Mouse (Mus musculus) layer of hippocampus, adult 11-12 months (tissue): ENCODE results near the gene Dse.
"Not testable (repeated sequence)": the region's sequence is repeated elsewhere in the genome, so short reads cannot be mapped to it uniquely, and the experiment has no call there.

Experiments used
- DNase-seq: peaks from one replicate; pipeline ENCODE4 v3.0.0; 2022; ENCODE audit warnings: low spot score

Gene Dse

DNA sequence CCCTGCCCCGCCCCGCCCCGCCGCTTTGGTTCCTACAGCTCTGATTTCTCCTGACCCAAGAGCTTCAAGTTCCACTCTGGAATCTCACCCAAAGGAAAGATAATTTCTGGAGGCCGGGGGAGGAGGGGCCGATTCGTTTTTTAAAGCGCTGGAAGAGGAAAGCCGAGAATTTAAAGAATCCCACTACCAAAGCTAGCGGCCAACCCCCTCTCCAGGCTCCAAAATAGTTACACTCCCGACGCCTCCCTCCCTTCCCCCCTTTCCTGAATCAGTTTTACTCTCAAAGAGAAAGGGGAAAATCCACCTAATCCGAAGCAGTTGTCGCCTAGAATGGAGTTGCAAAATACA, at the start of gene Dse:
TSS of gene Dse (minus strand) at position 213 of the 348 bp plus-strand sequence.
- no peak for DNase-seq

DNA sequence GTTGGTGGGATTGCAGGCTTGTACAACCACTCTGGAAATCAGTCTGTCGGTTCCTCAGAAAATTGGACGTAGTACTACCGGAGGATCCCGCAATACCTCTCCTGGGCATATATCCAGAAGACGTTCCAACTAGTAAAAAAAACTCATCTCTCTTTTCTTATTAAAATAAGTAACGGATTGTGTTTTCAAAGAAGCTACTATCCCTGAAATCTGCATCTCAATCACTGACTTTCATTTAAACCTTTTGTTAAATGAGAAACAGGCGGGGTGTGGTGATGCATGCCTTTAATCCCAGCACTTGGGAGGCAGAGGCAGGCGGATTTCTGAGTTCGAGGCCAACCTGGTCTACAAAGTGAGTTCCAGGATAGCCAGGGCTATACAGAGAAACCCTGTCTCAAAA, 45.3 kb upstream of the Dse start:
- not testable (repeated sequence) for DNase-seq

DNA sequence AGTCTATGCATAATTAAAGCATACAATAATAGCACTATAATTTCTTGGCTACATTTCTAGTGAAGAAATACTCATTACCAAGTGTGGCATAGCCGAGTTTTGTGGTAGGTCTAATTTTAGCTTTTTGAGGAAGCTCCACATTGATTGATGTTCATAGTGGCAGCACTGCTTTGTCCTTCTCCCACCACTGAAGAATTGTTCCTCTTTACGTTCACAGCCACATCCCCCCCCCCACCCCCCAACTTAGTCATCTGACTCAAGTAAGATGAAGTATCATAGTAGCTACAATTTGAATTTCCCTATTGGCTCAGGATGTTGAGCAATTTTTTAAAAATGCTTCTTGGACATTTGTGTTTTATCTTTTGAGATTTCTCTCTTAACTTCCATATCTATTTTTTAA, 42.1 kb upstream of the Dse start:
- no peak for DNase-seq

DNA sequence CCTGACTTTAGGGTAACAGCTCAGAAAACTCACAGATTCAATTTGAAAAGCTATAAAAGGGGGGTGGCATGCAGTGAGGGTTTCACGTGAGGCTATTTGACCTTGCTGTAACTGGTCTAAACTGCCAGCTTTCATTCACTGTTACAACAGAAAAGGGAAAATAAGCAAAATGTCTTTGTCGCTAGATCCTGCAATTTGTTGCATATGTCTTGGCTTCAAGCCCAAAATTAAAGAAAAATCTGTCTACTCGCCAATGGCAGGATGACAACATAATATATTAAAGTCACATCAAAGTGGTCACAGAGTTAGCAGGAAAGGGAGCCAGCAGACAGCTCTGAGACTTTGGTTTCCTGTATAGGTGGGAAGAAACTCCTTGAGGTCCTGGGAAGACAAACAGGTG, 40.2 kb upstream of the Dse start:
- DNase-seq = no peak

DNA sequence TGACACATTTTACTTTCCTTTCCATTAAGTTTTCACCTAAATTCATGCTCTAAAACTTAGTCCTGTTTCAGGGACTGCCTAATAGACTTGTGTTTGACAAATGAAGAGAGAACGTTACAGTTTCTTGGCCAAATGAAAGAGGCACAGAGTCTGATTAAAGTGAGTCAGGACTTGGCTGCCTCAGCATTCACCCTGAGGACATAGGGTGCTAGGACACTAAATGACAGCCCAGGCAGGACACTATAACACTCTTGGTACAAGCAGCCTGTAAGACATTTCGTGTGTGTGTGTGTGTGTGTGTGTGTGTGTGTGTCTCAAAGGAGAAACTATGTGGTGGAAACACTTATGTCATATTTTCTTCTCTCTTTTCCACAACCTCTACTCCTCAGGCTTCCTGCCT, 38.6 kb upstream of the Dse start:
- DNase-seq = no peak

DNA sequence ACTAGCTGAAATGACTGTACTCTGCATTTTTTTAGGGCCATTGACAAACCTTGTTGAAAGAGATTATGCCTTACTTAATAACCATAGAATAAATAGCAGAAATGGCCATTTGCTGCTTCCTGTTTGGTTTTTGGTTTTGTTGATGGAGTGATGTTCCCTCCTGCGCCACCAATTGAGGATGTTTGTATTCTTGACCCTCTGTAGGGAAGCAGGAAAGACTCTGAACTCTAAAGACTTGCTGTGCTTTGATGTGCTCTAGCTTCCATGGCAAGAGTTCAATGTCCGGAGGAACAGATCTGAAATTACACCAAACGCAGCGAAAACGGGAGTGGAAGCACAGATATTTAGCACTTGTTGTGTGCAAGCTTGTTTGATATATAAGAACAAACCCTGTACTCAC, 37.2 kb upstream of the Dse start:
- DNase-seq = no peak

DNA sequence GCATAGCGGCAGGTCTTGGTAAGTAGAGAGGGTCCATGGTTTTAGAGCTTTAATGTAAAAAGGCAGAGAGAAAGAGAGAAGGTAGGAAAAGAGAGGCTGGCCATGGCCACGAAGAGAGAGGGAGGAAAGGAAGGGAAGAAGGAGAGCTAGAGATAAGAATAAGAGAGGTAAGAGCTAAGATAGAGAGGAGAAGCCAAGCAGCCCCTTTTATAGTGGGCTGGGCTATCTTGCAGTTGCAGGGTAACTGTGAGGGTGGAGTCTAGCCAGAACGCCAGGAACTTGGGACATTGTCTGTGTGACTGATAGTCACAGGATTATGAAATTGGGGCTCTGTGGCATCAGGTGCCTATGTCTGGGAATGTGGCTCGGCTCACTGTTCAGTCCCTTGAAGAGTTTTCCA, 31.0 kb upstream of the Dse start:
- DNase-seq = no peak

DNA sequence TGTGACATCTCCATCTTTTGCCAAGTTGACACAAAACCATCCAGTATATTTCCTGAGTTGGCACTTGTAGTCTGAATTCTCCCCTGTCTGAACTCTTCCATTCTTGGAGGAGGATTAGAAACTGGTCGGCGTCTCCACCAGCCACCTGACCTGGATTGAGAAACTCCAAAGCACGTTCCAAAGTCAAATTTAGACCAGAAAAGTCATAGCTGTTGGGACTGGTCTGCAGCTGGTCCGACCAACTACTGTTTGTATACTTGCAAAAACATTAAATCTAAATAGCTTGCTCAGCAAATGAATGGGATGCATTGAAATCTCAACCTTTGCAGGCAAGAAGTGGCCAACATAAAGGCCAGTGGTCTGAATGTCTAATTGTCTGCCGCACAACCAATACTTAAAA, 29.1 kb upstream of the Dse start:
- no peak for DNase-seq

DNA sequence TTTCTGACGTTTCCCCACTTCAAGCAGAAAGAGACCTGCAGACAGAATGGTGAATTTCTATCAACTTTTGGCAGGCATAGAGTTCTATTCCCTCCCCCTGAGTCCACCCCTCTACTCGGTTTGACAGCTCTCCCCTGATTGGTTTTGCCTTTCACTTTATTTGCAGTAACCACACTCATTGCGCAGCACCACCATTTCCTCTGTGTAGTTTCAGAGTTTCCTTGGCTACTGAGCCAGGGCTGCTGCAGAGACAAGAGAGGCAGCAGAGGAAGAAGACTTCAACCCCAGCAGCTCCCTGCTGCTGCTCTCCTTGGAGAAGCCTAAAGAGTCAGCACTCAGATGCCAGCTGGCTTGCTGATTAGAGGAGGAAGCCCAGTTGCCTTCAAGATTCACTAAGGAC, 27.9 kb upstream of the Dse start:
- DNase-seq = no peak

DNA sequence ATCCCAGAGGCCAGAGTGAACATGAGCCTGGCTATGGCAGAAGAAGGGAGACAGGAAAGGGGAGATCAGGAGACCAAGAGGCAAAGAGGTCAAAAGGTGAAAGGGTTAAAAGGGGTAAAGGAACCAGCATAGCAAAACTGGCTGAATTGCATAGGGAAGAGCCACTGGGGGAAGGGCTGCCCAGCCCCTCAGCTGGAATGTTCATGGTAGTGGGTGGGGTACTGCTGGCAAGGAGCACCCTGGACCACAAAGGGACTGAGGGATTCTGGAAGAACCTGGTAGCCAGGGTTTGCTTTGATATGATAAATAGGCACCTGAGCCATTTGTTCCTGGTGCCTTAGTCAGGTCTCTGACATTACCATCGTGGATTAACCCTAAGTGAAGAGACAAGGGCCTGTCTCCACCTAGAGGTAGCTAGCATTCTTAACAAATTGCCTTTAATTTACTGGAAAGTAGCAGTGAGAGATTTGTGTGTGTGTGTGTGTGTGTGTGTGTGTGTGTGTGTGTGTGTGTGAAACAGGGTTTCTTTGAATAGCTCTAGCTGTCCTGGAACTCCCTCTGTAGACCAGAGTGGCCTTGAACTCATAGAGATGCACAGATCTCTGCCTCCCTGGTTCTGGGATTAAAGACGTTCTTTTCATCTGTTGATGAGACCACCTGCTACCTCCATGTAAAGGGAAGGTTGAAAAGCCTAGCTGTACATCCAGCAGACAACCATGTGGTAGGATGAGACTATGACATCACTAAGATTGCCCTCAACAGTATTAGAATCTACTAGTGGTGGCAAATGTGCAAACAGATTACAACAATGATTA, 26.6 kb upstream of the Dse start:
- DNase-seq = no peak

DNA sequence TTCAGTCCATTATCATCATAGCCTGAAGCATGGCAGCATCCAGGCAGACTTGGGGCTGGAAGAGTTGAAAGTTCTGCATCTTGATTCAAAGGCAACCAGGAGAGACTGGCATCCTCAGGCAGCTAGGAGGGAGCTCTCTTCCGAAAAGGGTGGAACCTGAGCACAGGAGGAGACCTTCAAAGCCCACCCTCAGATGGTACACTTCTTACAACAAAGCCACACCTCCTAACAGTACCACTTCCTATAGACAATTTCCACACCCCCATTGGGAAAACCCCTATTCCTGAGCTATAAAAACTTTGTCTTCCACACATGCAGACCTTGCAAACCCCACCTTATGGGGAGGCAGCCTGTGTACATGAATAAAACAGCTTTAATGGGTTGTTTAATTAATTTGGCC, 25.9 kb upstream of the Dse start:
- no peak for DNase-seq

DNA sequence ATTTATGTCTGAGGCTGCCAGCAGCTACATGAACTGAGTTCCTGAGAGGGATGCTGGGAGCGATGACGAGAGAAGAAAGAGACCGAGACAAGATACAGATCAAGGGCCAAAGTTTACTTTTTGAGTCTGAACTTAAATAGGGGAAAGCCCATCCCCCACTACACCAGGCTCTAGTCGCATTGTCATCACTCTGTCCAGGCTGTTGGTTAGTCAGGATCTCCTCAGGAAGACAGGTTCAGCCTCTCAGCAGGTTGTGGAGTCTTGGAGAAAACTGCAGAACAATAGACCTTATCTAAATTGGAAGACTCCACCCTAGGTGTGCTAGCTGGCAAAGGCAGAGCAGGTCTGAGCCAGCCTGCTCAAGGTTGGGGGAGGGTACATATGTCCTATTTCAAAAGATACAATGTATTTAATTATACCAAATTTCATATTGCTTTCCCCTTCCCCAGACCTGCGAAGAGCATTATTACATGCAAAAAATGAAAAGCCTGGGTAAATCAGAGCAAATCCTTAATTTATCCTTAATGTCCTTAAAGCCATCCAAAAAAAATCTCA, 22.7 kb upstream of the Dse start:
- DNase-seq = no peak

DNA sequence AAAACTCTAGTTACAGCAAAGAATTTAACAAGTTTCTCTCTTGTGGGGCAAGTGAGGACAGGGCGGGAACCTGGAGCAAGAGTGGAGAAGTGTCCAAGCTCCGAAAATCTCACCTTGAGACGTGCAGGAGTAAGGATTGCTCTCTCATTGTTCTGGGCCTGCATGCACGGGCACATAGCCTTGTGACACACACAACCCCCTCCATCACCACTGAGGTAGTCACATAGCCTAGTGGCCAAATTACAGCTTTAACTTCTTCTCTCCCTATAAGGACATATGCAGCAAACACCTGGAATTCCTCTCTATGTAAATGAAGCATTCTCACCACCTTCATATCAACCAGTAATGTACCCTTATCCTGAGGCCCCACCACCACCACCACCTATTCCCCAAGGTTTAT, 22.0 kb upstream of the Dse start:
- no peak for DNase-seq

DNA sequence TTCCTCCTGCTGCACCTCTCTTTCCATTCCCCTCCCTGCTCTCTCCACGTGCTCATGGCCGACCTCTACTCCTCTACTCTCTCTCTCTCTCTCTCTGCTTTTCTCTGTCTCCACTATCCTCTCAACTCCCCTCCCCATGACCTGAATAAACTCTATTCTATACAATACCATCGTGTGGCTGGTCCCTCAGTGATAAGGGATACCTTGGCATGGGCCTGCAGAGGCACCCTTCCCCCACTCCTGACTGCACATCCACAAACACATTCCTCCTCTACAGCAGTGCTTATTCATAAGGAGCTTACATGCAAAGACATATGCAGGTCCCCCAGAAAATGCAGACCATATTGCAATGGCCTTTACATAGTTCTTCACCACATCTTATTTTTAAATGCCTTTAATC, 16.1 kb upstream of the Dse start:
- no peak for DNase-seq

DNA sequence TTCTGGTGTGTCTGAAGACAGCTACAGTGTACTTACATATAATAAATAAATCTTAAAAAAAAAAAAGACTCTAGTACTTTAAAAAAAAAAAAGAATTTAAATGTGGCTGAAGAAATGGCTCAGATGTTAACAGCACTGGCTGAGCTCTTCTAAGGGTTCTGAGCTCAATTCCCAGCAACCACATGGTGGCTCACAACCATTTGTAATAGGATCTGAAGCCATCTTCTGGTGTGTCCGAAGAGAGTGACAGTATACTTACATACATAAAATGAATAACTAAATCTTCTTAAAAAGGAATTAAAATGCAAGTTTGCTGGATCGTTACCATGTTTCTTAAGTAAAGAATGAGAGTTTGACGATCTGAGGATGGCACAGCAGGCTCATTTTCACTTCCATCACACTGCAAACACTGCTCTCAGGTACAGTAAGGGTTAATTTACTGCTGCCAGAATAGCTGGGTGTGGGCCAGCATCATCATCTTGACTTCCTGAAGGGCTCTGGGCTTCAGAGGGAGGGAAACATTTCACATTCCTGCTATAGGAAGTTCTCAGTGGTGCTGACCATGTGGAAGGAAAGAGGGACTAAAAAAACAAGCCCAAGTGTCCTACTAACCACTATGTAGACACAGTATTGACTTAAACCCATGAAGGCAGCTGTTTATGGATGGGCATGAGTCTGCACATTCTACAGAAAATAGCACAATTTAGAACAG, 14.6 kb upstream of the Dse start:
- DNase-seq = no peak

DNA sequence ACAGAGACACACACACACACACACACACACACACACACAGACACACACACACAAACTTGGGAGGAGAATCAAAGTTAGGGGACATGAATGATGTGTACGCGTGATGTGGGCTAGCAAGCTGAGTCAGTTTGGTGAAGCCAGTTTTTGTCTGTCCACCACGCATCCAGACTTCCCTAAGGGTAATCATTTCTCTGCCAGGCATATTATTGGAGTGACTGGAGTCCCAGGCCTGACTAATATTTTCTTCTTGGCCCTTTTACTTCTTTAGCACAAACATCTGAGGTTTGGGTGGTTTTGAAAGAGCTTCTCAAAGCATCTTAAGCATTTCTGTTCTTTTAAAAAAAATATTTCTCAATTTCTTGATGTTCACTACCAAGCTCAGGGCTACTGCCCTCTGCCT, 10.7 kb upstream of the Dse start:
- no peak for DNase-seq

DNA sequence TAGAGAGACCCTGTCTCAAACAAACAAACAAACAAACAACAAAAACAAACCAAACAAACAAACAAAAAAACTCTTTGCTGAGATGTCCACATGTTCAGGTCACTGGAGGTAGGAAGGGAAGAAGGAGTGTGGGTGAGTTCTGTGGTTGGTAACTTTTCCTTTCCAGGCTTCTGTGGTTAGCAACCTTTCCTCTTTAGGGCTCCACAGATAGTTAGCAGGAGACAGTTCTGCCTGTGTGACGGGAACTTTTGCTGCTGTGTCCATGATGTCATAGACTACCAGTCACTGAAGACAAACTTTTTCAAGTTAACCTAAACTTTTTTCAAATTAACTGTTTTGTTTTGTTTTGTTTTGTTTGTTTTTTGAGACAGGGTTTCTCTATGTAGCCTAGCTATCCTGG, 8.2 kb upstream of the Dse start:
- no peak for DNase-seq

DNA sequence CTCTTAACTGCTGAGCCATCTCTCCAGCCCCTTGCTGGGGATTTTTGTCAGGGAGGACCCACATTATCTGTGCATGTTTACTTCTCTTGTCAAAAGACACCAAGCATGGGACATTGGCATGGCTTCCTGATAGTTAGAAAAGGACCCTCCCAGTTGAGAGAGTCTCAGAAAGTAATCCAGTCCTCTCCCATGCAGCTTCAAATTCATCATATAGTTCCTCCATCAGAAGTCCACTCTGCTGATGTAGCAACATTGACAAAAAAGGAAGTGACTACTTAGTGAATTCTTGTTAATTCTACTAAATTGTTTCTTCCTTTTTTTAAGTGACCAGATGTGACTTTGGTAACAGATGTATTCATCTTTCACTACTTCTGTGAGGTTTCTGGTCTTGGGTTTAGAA, 2.4 kb upstream of the Dse start:
- no peak for DNase-seq

DNA sequence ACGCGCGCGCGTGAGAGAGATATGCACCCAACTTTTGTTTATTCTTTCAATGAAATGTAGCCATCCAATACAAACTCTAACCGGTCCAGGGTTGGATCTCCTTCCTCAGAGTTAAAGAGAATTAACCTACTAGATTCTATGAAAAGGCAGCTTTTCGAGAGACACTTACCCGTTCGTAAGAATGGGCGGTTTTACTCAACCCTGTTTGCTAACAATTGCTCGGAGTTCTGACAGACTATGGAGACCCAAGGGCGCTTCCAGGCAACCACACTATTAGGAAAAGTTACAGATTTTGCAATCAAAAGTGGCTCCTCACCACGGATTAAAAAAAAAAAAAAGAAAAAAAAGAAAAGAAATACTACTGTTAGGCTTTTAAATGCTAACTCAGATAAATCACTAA, 516 bp upstream of the Dse start:
- DNase-seq = no peak

DNA sequence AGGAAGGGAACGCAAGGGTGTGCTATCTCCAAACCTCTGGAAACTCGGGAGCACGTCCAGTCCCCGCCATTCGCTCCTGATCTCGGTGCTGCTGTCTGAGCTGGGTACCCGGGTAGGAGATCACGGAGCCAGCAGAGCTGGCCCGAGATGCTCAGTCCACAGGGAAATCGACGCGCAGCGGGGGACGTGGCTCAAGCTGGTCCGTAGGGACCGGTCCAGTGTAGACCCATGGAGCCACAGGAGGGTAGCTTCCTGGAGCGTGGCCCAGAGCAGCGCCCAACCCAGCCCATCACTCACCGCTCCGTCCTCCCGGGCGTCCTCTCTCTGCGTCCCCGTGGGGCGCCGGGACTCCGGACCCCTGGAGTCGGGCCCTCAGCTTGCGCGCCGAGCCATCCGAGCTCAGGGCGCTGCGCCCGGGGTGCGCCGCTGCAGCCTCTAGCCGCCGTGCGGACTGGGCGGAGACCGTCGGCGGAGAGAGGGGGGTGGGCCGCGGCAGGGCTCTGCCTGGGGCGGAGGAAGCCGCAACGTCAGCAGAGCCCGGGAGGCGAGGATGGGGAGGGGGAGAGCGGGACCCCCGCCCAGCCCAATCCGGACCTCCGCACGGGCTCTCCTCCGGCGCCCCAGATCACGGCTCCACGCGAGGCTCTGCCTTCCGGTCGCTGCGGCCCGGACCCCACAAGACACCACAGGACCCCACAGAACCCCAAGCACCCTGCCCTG, 572 bp downstream of the Dse start:
- DNase-seq = peak; percentile 50

DNA sequence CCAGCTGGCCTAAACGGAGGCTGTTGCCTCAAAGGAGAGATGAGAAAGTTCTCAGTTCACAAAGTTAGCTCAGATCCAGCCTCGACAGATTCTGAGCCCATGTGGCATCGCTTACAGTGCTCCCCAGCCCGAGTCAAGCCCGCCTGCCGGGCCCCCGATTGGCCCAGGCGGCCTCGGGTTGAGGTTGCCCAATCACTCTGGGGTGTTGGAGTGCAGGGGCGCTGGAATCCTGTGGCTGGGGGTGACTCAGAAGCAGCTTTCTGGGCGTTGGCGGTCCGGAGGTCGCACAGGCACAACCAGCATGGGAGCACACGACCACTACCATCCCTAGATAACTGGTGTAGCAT, 1.1 kb downstream of the Dse start:
- DNase-seq = peak; percentile 35

DNA sequence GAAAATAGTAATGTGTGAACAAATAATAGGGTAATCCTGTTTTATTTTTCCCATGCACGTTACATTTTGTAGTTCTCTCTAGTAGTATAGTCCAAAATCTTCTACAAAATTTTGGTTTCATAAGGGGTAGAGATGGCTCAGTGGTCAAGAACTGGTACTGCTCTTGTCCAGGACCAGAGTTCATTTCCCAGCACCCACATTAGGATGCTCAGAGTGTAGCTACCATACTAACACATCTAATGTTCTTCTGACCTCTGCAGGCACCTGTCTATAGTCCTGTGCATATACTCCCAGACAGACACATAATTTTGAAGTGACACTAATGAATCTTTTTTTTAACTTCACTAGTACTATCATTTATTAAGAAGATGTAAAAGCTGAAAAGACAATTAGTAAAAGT, 1.7 kb downstream of the Dse start:
- no peak for DNase-seq

DNA sequence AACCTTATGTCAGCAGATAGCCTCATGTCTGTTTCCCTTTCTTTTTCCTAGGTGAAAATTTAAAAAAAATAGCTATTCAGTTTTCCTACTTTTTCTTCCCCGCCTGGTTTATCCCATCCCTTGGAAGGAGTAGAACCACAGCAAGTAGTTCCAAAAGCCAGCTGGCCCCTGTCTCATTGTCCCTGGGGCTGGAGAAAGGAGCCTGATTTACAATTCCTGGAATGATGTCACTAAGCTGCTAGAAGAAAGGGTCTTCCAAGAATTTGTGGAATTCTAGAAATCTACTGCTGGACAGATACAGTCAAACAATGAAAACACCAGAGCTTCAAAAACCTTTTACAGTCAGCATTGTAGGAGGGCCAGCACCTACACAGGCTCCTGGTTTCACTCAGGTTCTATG, 6.8 kb downstream of the Dse start:
- DNase-seq = no peak
